Mouse (Mus musculus) cerebellum, postnatal 25 days (tissue): ENCODE measurements around the gene Krt33b.

Experiments
- DNase-seq, 2 experiments: peaks; one replicate each; pipeline ENCODE4 v3.0.0; 2021; ENCODE audit warnings: mixed read lengths in 2 of 2

The Krt33b gene

GRCm38 (mm10) chr11:99990571-99990970, 39.1 kb downstream of the Krt33b start:
- DNase-seq = no peak

GRCm38 (mm10) chr11:99989881-99990405, 39.7 kb downstream of the Krt33b start:
- no peak for DNase-seq

GRCm38 (mm10) chr11:99988530-99988929, 41.1 kb downstream of the Krt33b start:
- DNase-seq = no peak

- no peak for DNase-seq
Observed at GRCm38 (mm10) chr11:99986180-99986647, 43.5 kb downstream of the Krt33b start, which contains the start of gene Krtap16-1. Krtap16-1 (minus strand) TSS chr11:99986597.

GRCm38 (mm10) chr11:99985291-99986092, 44.2 kb downstream of the Krt33b start:
- peak; percentile 84 to 86 for DNase-seq

GRCm38 (mm10) chr11:99983442-99983841, 46.2 kb downstream of the Krt33b start:
- DNase-seq = no peak

- no peak for DNase-seq
Observed at GRCm38 (mm10) chr11:99982731-99983130, 46.9 kb downstream of the Krt33b start.

- DNase-seq = no peak
Observed at GRCm38 (mm10) chr11:99978953-99979352, 50.7 kb downstream of the Krt33b start, which contains the start of gene Krtap29-1. Krtap29-1 (minus strand) TSS chr11:99979053.
